Mouse (Mus musculus) limb, embryonic 14.5 days (tissue): ENCODE data around the gene Cdc14a. TPM values are rescaled to one million over a fixed set of nuclear protein-coding genes. Genes with fewer than 3 reads are reported as not detected.

Experiments
- ATAC-seq: fragments of 200-750 bp; cut with Nextera tagmentation; 2 replicates; pipeline ENCODE4 v1.8.0; 2017; ENCODE audit warnings: low read depth, moderate number of reproducible peaks, moderate TSS enrichment; ENCODE audit not compliant: low FRiP score
- DNase-seq: peaks from one replicate; pipeline ENCODE4 v3.0.0-alpha.2; 2015; ENCODE audit warnings: low spot score
- H3K27ac ChIP-seq: fragments of 300-500 bp; sonication (generic); replicated peaks from 2 replicates; pipeline ENCODE4 v1.5.1; 2014; ENCODE audit warnings: low read depth, mild to moderate bottlenecking, low read length, moderate library complexity, mixed read lengths
- H3K27me3 ChIP-seq: fragments of 300-500 bp; sonication (generic); 2 replicates; pipeline ENCODE4 v1.6.1; 2014; ENCODE audit warnings: low read length, mixed read lengths; ENCODE audit not compliant: control insufficient read depth, insufficient read depth
- H3K36me3 ChIP-seq: fragments of 300-500 bp; sonication (generic); 2 replicates; pipeline ENCODE4 v1.6.1; 2014; ENCODE audit warnings: mild to moderate bottlenecking, low read length, moderate library complexity, mixed read lengths; ENCODE audit not compliant: control insufficient read depth, insufficient read depth
- H3K4me1 ChIP-seq: fragments of 300-500 bp; sonication (generic); 2 replicates; pipeline ENCODE4 v1.6.1; 2014; ENCODE audit warnings: antibody characterized with exemption, low read length, mixed read lengths; ENCODE audit not compliant: control insufficient read depth, insufficient read depth
- H3K4me2 ChIP-seq: fragments of 300-500 bp; sonication (generic); replicated peaks from 2 replicates; pipeline ENCODE4 v1.6.1; 2014; ENCODE audit warnings: low read depth, mild to moderate bottlenecking, low read length, moderate library complexity; ENCODE audit not compliant: severe bottlenecking
- H3K4me3 ChIP-seq: fragments of 300-500 bp; sonication (generic); replicated peaks from 2 replicates; pipeline ENCODE4 v1.5.1; 2014; ENCODE audit warnings: low read length
- H3K9ac ChIP-seq: fragments of 300-500 bp; sonication (generic); 2 replicates; pipeline ENCODE4 v1.6.1; 2014; ENCODE audit warnings: mild to moderate bottlenecking, low read depth, low read length, moderate library complexity; ENCODE audit not compliant: severe bottlenecking
- H3K9me3 ChIP-seq: fragments of 300-500 bp; sonication (generic); 2 replicates; pipeline ENCODE4 v1.6.1; 2016; ENCODE audit warnings: low read length; ENCODE audit not compliant: control insufficient read depth
- POLR2A ChIP-seq: fragments of 200-500 bp; IDR thresholded peaks from 2 replicates; pipeline ENCODE4 v1.8.0; 2012; ENCODE audit warnings: inconsistent platforms, mild to moderate bottlenecking, moderate library complexity, borderline replicate concordance; ENCODE audit not compliant: insufficient read depth, insufficient read length; ENCODE audit errors: extremely low read depth
- WGBS: fragments of 180-500 bp; shearing (Covaris S2); extraction: QIAGEN DNeasy Blood & Tissue Kit; methylation state at CpG from one replicate; pipeline ENCODE4 v1.1.7; 2014; 5-methylcytosine and 5-hydroxymethylcytosine counted together
- polyA plus RNA-seq, 2 experiments: library from polyadenylated mRNA; depleted of rRNA in 1 of 2; stranded (reverse) in 1 of 2; unstranded in 1 of 2; fragments of >200 nt; fragmentation: Nextera tagmentation in 1 of 2; extraction: Ambion mirVana in 1 of 2; gene quantifications; 2 replicates each; pipeline versions ENCODE4 v1.2.1 to v1.2.3; 2012 to 2014

The Cdc14a gene
- polyA plus RNA-seq, 2 experiments = 8.4 TPM

GRCm38 (mm10) chr3:116396571-116396970, 27.3 kb downstream of the Cdc14a start:
- H3K4me2 ChIP-seq = no peak overlapping the region
- peaks cover 9% of the 10 kb centered on the region; the same call in 1 of the 2 replicates for H3K4me1 ChIP-seq
- H3K27me3 ChIP-seq = no peaks in the 10 kb centered on the region
- no peak overlapping the region for H3K9ac ChIP-seq
- DNase-seq (peak; percentile 25), ATAC-seq (no peak)
- TF ChIP-seq POLR2A = no peak
- no peaks in the 10 kb centered on the region for H3K36me3 ChIP-seq
- H3K4me3 ChIP-seq = no peak overlapping the region
- H3K9me3 ChIP-seq = no peaks in the 10 kb centered on the region
- no peak overlapping the region for H3K27ac ChIP-seq
- WGBS = 64% methylated on average over 3 of the region's 3 CpGs

GRCm38 (mm10) chr3:116394885-116395390, 28.9 kb downstream of the Cdc14a start:
- peak; percentile 19 for DNase-seq
- Histone ChIP-seq H3K4me1 (peaks cover 9% of the 10 kb centered on the region; the same call in 1 of the 2 replicates), H3K4me3 (no peak overlapping the region), H3K36me3 (no peaks in the 10 kb centered on the region), H3K9me3 (no peaks in the 10 kb centered on the region), H3K27ac (no peak overlapping the region), H3K9ac (no peak overlapping the region), H3K27me3 (no peaks in the 10 kb centered on the region), H3K4me2 (no peak overlapping the region)
- peak; percentile 29 for ATAC-seq
- WGBS = 55% methylated on average over 5 of the region's 5 CpGs
- TF ChIP-seq POLR2A = no peak

- no peak overlapping the region for H3K9ac ChIP-seq
Measured at GRCm38 (mm10) chr3:116391399-116391798, 32.4 kb downstream of the Cdc14a start.

GRCm38 (mm10) chr3:116389500-116390470, 34.0 kb downstream of the Cdc14a start:
- WGBS = 85% methylated on average over 14 of the region's 14 CpGs
- Histone ChIP-seq H3K36me3 (no peaks in the 10 kb centered on the region; the same call in 1 of the 2 replicates), H3K4me3 (no peak overlapping the region), H3K4me2 (no peak overlapping the region), H3K27me3 (no peaks in the 10 kb centered on the region), H3K4me1 (0 out of 2 replicates have a peak, but pooled peaks cover under 1% of the 10 kb centered on the region), H3K27ac (no peak overlapping the region), H3K9ac (no peak overlapping the region), H3K9me3 (no peaks in the 10 kb centered on the region)
- ATAC-seq (no peak), DNase-seq (no peak)
- no peak for TF ChIP-seq POLR2A

More at GRCm38 (mm10) chr3:116391399-116391798, 32.4 kb downstream of the Cdc14a start:
- DNase-seq (no peak), ATAC-seq (no peak)
- no peaks in the 10 kb centered on the region; the same call in 1 of the 2 replicates for H3K36me3 ChIP-seq
- no peak overlapping the region for H3K4me3 ChIP-seq
- no peaks in the 10 kb centered on the region for H3K9me3 ChIP-seq
- no peak overlapping the region for H3K4me2 ChIP-seq
- no peaks in the 10 kb centered on the region for H3K27me3 ChIP-seq
- 0 out of 2 replicates have a peak, but pooled peaks cover 4% of the 10 kb centered on the region for H3K4me1 ChIP-seq
- 30% methylated on average over 10 of the region's 10 CpGs for WGBS
- TF ChIP-seq POLR2A = no peak
- H3K27ac ChIP-seq = no peak overlapping the region

- no peak overlapping the region for H3K9ac ChIP-seq
- 47% methylated on average over 11 of the region's 11 CpGs for WGBS
- no peak overlapping the region for H3K4me3 ChIP-seq
- TF ChIP-seq POLR2A = no peak
- no peaks in the 10 kb centered on the region for H3K9me3 ChIP-seq
- H3K4me2 ChIP-seq = no peak overlapping the region
- no peaks in the 10 kb centered on the region for H3K4me1 ChIP-seq
- H3K27me3 ChIP-seq = no peaks in the 10 kb centered on the region
- H3K27ac ChIP-seq = no peak overlapping the region
- DNase-seq (no peak), ATAC-seq (no peak)
- H3K36me3 ChIP-seq = no peaks in the 10 kb centered on the region; the same call in 1 of the 2 replicates
Measured at GRCm38 (mm10) chr3:116388808-116389207, 35.0 kb downstream of the Cdc14a start.
